Mouse (Mus musculus) thymus, postnatal 14 days (tissue): ENCODE measurements at regions not wholly inside any gene's neighbourhood (a gene's known extent, or its start where the extent isn't known, plus 50 kb on each side); places are given as distances from the start of the nearest gene placed in this dataset.
"Not testable (repeated sequence)": the region's sequence is repeated elsewhere in the genome, so short reads cannot be mapped to it uniquely, and the experiment has no call there.

Experiments used
- DNase-seq: peaks from one replicate; pipeline ENCODE4 v3.0.0; 2021

- DNase-seq: no peak
Measured at GRCm38 (mm10) chr13:89375526-89376474, 163.8 kb upstream of the Hapln1 start.

DNA sequence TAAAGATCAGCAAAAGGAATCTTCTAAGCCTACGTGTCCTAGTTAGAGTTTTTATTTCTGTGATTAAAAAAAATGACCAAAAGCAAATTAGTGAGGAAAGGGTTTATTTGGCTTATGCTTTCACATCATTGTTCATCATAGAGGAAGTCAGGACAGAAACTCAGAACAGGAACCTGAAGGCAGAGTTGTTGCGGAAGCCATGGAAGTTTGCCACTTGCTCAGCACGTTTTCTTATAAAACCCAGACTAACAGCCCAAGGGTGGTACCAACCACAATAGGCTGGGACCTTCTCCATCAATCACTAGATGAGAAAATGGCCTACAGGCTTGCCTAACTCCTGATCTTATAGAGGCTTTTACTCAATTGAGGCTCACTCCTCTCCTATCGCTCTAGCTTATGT is 161.2 kb upstream of the Hapln1 start:
- no peak for DNase-seq

GRCm38 (mm10) chr13:89383619-89384190 is 155.9 kb upstream of the Hapln1 start:
- not testable (repeated sequence) for DNase-seq

- DNase-seq: no peak
Measured at GRCm38 (mm10) chr13:89384598-89385145, 154.9 kb upstream of the Hapln1 start.

DNA sequence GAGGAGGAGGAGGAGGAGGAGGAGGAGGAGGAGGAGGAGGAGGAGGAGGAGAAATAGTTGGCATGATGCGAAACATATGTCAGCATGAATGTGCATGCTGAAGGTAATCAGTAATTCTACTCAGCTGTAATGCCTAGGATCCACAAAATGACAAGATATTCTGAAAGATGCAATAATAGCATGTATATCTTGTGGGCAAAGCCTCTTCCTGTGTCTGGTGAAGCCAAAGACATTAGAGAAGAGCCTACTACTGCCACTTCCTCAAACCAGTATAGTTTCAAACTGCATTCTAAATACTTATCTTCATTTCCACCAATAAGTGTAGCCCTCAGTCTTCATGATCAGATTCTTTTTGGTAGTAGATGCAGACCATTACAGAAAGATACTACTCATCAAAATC is 152.2 kb upstream of the Hapln1 start:
- no peak for DNase-seq

DNA sequence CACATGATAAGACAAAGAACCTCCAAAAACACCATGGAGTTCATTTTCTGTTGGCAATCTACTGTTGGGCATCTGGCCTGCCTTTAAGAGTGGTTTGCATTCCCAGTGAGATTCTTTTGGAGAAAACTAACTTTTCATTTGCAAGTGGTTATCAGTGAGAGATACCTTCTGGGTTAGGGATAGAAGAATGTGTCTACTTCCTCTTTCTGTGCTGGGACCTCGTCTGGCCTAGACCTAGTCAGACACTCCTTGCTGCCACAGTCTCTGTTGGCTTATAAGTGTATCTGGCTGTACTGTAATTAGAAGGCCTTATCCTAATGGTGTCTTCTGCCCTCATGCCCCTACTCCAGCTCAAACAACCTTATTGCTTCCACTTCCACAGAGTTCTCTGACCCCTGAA is 150.4 kb upstream of the Hapln1 start:
- DNase-seq: no peak

DNA sequence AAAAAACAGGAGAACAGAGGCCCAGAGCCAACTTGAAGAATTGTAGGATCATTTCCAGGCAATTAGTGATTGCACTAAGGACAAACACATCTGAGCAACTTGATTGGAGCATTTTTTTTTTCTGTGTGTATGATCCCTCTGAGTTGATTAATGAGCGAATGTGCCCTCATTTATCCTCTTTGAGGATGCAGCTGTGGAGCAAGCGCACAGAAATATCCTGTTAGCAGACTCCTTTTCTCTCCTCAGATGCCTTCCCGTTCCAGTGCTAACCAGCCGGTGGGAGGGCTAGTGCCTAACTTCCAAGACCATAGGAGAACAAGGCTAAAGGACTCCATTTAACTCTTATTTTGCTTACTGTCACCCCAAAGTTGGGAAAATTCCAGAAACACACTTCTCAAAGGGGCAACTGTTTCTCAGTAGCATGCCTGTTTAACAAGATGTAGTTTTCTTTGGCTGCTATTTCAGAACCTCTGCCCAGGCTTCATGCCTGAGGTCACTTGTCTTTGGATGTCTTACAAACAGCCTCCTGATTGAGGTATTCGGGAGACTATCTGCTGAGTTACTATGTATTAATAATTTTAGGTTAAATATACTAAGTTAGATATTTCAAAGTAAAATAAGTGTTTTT is 144.8 kb upstream of the Hapln1 start:
- no peak for DNase-seq

GRCm38 (mm10) chr13:89395851-89396250 is 143.7 kb upstream of the Hapln1 start:
- no peak for DNase-seq

- DNase-seq: peak; percentile 51
Measured at GRCm38 (mm10) chr13:89401084-89401671, 138.4 kb upstream of the Hapln1 start.

DNA sequence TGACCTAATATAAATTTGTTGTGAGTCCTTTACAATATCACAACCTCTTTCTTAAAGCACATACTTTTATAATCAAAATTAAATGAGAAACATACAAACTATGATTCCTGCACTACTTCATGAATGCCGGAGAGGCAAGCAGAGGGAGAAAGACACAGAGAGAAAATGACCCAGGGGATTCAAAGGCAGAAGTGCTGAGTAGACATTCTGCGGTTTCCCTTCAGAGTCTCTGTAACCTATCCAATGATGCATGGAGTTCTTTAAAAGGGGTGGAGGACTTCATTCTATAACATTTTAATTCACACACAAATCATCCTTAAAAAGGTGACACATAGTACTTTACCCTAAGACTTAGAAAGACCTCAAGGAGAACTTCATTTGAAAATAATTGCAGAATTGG is 129.1 kb upstream of the Hapln1 start:
- no peak for DNase-seq

- DNase-seq: no peak
Measured at GRCm38 (mm10) chr13:89412768-89413487, 126.7 kb upstream of the Hapln1 start.

GRCm38 (mm10) chr13:89418804-89419203 is 120.8 kb upstream of the Hapln1 start:
- no peak for DNase-seq

- DNase-seq: no peak
Measured at GRCm38 (mm10) chr13:89421833-89422232, 117.8 kb upstream of the Hapln1 start.

DNA sequence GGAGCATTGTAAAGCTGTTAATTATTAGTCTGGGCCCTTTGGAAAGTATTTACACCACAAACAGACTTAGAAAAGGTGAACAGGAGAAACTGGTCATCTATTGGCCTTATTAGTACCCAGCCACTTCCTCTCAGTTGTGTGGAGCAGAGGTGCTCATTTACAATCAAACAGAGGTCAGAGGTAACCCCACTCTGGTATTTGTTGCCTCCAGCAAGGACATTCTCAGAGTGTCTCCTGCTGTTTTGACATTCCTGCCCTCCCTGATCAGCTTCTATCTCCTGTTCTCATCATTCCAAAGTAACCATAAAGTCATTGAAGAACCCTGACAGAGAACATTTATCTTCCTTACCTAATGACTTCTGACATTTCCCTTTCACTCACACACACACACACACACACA is 116.1 kb upstream of the Hapln1 start:
- DNase-seq: no peak

DNA sequence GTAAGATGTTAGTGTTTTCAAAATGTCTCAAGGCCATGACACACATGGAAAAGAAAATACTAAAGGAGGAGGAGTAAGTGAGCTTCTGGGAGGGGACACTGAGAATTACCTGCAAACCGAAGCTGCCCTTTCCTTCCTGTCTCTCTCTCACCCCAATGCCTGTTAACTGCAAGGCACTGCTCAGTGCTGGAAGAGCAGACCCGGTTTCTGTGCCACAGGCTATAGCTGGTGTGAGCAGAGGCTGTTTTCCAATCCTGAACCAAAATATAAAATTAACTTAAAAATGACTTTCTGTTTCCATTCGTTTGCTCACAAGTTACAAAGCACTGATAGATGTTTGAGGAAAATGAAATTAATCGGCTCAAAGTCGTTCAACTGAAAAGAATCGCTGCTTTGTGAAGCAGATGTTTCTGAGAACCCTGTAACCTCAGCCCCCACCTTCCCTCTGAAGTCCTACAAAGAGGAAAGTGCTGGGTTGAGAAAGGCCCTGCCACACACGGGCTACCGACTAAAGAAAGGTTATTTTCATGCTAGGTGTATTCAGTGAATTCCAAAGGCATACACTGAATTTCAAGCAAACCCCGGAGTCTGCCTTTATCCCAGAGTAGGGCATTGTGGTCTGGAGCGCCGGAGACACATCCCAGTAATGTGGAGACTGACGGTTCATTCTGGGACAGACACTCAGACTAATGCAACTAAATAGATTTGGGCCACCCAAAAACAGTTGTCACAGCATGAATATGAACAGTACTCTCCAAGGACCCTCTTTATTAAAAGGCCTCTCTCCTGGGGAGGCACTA is 111.1 kb upstream of the Hapln1 start:
- peak; percentile 45 for DNase-seq

GRCm38 (mm10) chr13:89444847-89445246 is 94.7 kb upstream of the Hapln1 start:
- no peak for DNase-seq

DNA sequence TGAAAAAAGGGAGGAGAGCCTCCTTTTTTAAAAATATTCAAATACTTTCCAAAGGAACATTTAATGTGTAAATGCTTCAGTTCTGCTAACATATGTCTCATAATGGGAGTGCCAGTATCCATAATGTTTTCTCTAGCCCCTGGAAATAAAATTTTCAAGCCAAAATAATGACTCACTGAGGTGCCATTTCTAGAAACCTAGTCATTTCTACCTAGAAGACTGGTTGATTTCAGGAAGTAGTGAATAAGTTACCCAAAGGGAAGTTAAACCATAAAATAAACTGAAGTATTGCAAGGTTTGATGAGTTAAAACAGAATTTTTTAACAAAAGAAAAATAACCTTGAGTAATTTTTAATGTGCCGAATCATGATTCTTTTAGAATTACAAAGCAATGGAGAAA is 85.8 kb upstream of the Hapln1 start:
- DNase-seq: no peak

DNA sequence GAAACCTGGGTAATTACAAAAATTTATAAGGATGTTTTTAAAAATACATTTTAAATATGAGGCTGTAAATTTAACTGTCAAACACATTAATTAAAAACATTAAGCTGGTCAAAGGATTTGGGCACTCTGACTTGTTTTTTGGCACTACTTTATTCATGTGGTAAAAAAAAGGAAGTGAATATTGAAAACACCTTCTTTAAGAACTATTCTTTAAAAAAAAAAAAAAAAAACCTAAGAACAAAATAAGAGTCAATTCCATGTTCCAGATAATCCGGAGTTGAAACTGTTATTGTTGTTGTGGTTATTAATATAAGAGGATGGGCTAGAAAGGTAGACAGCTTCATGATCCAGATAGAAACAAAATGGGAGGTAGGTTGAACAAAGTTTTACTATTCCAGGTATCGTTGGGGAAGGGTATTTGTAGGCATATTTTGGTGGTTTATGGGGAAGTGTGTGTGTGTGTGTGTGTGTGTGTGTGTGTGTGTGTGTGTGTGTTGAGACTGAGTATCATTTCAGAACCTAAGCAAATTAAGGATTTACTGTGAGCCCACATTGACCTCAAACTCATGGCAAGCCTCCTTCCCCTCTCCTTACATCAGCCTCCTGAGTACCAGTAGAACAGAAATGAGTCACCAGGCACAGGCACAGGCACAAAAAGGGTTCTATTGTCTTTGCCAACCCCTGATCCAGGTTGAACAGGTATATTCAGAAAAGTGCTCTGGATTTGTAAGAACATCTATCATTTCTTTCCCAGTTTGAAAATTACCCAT is 85.2 kb upstream of the Hapln1 start:
- no peak for DNase-seq

- no peak for DNase-seq
Measured at GRCm38 (mm10) chr13:89463746-89464145, 75.8 kb upstream of the Hapln1 start.
